Mouse (Mus musculus): ENCODE data around the gene Dlx6.

DNA sequence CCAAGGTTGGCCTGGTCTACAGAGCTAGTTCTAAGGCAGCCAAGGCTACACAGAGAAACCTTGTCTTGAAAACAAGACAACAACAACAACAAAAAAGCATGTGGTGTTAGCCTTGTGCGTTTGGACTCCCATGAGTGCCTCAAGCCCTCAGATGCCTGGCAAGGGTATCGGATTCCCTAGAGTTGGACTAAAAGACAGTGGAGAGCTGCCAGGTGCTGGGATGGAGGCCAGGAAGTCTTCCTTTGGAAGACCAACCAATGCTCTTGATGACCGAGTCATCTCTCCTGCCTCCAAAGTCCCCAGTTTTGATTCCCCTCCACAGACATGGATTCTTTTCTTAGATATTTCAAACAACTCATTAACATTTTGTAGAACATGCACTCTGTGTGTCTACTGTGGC lies 29.8 kb upstream of the Dlx6 start:
- no peak for TF ChIP-seq CTCF (IDR thresholded peaks at IDR 0.05; ENCODE audit: low read depth)
- TF ChIP-seq EP300 (optimal IDR thresholded peaks at IDR 0.05) = no peak

All from stomach, postnatal 0 days (tissue).